15 mouse cellular contexts compared by ENCODE assay signal in genomic region chr5:66723037-66723436, GRCm38 (mm10). TPM values are rescaled to one million over a fixed set of nuclear protein-coding genes. Genes with fewer than 3 reads are reported as not detected.
DNase-seq lines count a peak whose midpoint lies in the region; ATAC-seq and TF ChIP-seq lines count a peak whose summit lies in the region.
"Had no signal": no experiment of that assay in that cellular context is flagged by ENCODE, and none has a peak within 500 bp of the region (broad histone marks: within the 10 kb centered on the region; RNA-seq: fewer than 3 reads in every experiment).

No protein-coding gene starts in this region.

- no peak for TF ChIP-seq POLR2A in heart, adult 2 months (IDR thresholded peaks at IDR 0.05; ENCODE audit: insufficient read depth, low read depth, low read length)

- no peak overlapping the region for H3K4me2 ChIP-seq in heart, embryonic 11.5 days
- no peak overlapping the region for H3K4me2 ChIP-seq in kidney, embryonic 15.5 days
- H3K4me2 ChIP-seq in midbrain, embryonic 11.5 days = no peak overlapping the region
- H3K4me2 ChIP-seq: liver, embryonic 12.5 days; stomach, embryonic 15.5 days had no signal

- H3K79me2 ChIP-seq in heart, adult 2 months (replicated peaks; ENCODE audit: control insufficient read depth, insufficient read depth, low read length) = no peaks in the 10 kb centered on the region

- peaks cover 76% of the 10 kb centered on the region for H3K27me3 ChIP-seq in heart, embryonic 11.5 days (ENCODE audit: control insufficient read depth, insufficient read depth, low read length)
- H3K27me3 ChIP-seq in heart, adult 2 months (ENCODE audit: control insufficient read depth, insufficient read depth, low read length) = no peaks in the 10 kb centered on the region
- H3K27me3 ChIP-seq in kidney, embryonic 15.5 days = 0 out of 2 replicates have a peak, but pooled peaks cover 2% of the 10 kb centered on the region
- H3K27me3 ChIP-seq in embryonic facial prominence, embryonic 10.5 days (replicated peaks; ENCODE audit: low read depth, poor library complexity, severe bottlenecking) = no peaks in the 10 kb centered on the region
- no peaks in the 10 kb centered on the region for H3K27me3 ChIP-seq in midbrain, embryonic 11.5 days (ENCODE audit: control insufficient read depth, insufficient read depth, low read length)
- H3K27me3 ChIP-seq: liver, embryonic 12.5 days; stomach, embryonic 15.5 days had no signal

- peak overlapping the region; percentile 68 for H3K27ac ChIP-seq in heart, embryonic 11.5 days (ENCODE audit: low read depth, low read length)
- H3K27ac ChIP-seq in heart, adult 2 months = no peak overlapping the region
- H3K27ac ChIP-seq in kidney, embryonic 15.5 days = peak overlapping the region; percentile 20
- peak overlapping the region; percentile 67 for H3K27ac ChIP-seq in embryonic facial prominence, embryonic 10.5 days (replicated peaks)
- H3K27ac ChIP-seq in midbrain, embryonic 11.5 days (ENCODE audit: low read depth, low read length) = peak overlapping the region; percentile 50
- H3K27ac ChIP-seq in layer of hippocampus, adult 2 months = no peak overlapping the region
- H3K27ac ChIP-seq: liver, embryonic 12.5 days; stomach, embryonic 15.5 days had no signal

- intact Hi-C loops in heart, adult 2 months (cut with DNase I) = no loop called here
- intact Hi-C loops in left cerebral cortex, postnatal 10 days (cut with DNase I) = no loop called here

- H3K36me3 ChIP-seq in heart, embryonic 11.5 days (ENCODE audit: control insufficient read depth, insufficient read depth, low read length) = no peaks in the 10 kb centered on the region
- H3K36me3 ChIP-seq in heart, adult 2 months (ENCODE audit: control insufficient read depth, insufficient read depth, low read length) = peaks cover 4% of the 10 kb centered on the region
- no peaks in the 10 kb centered on the region for H3K36me3 ChIP-seq in kidney, embryonic 15.5 days
- H3K36me3 ChIP-seq in embryonic facial prominence, embryonic 10.5 days (replicated peaks) = no peaks in the 10 kb centered on the region
- H3K36me3 ChIP-seq in midbrain, embryonic 11.5 days (ENCODE audit: control insufficient read depth, insufficient read depth, low read length) = no peaks in the 10 kb centered on the region
- H3K36me3 ChIP-seq: G1E; liver, embryonic 12.5 days; stomach, embryonic 15.5 days had no signal

- H3K9me3 ChIP-seq in heart, embryonic 11.5 days (replicated peaks; ENCODE audit: control insufficient read depth, low read length) = no peaks in the 10 kb centered on the region
- no peaks in the 10 kb centered on the region for H3K9me3 ChIP-seq in kidney, embryonic 15.5 days (replicated peaks)
- H3K9me3 ChIP-seq in embryonic facial prominence, embryonic 10.5 days = no peaks in the 10 kb centered on the region
- H3K9me3 ChIP-seq in midbrain, embryonic 11.5 days (ENCODE audit: control insufficient read depth, low read length) = no peaks in the 10 kb centered on the region
- H3K9me3 ChIP-seq: liver, embryonic 12.5 days; stomach, embryonic 15.5 days had no signal

- no peak for DNase-seq in heart, adult 2 months
- DNase-seq in kidney, adult 9 months = no peak
- no peak for DNase-seq in embryonic facial prominence, embryonic 10.5 days (ENCODE audit: low spot score)
- DNase-seq in midbrain, embryonic 11.5 days (ENCODE audit: low spot score, missing footprints) = peak; percentile 90
- DNase-seq in left cerebral cortex, postnatal 10 days (ENCODE audit: extremely low spot score in 1 of 2, low spot score in 2 of 2) = no peak
- DNase-seq in layer of hippocampus, adult 2 months (ENCODE audit: low spot score in 2 of 2) = no peak
- DNase-seq: B cell, adult 2 months; cerebellum, adult 8-10 months; heart, postnatal 4 days had no signal

- no peak overlapping the region for H3K4me3 ChIP-seq in heart, embryonic 11.5 days (ENCODE audit: low read depth, low read length)
- no peak overlapping the region for H3K4me3 ChIP-seq in heart, adult 2 months
- H3K4me3 ChIP-seq in kidney, embryonic 15.5 days (replicated peaks) = no peak overlapping the region
- H3K4me3 ChIP-seq in embryonic facial prominence, embryonic 10.5 days = no peak overlapping the region
- no peak overlapping the region for H3K4me3 ChIP-seq in midbrain, embryonic 11.5 days (ENCODE audit: low read depth, low read length)
- no peak overlapping the region for H3K4me3 ChIP-seq in layer of hippocampus, adult 2 months
- H3K4me3 ChIP-seq: liver, embryonic 12.5 days; stomach, embryonic 15.5 days had no signal

- no peak for TF ChIP-seq EP300 in heart, adult 2 months (IDR thresholded peaks at IDR 0.05; ENCODE audit: insufficient read depth, low read depth, low read length)

- peaks cover 3% of the 10 kb centered on the region; the same call in 1 of the 2 replicates for H3K4me1 ChIP-seq in heart, embryonic 11.5 days (ENCODE audit: control insufficient read depth, insufficient read depth, low read length)
- peaks cover 8% of the 10 kb centered on the region for H3K4me1 ChIP-seq in heart, adult 2 months (ENCODE audit: control insufficient read depth, insufficient read depth, low read length)
- H3K4me1 ChIP-seq in kidney, embryonic 15.5 days = peaks cover 9% of the 10 kb centered on the region; the same call in 1 of the 2 replicates
- H3K4me1 ChIP-seq in embryonic facial prominence, embryonic 10.5 days = peaks cover 46% of the 10 kb centered on the region
- H3K4me1 ChIP-seq in midbrain, embryonic 11.5 days (ENCODE audit: control insufficient read depth, insufficient read depth, low read length) = peaks cover 28% of the 10 kb centered on the region
- H3K4me1 ChIP-seq: liver, embryonic 12.5 days; stomach, embryonic 15.5 days had no signal

- peak; percentile 42; the same call in 1 of the 2 replicates for ATAC-seq in heart, embryonic 11.5 days (replicated peaks; ENCODE audit: insufficient number of reproducible peaks, low FRiP score, low TSS enrichment)
- no peak for ATAC-seq in kidney, embryonic 15.5 days (replicated peaks; ENCODE audit: low FRiP score)
- peak; percentile 31; the same call in 1 of the 2 replicates for ATAC-seq in midbrain, embryonic 11.5 days (ENCODE audit: low FRiP score)
- ATAC-seq: liver, embryonic 12.5 days had no signal

- H3K9ac ChIP-seq in heart, embryonic 11.5 days (ENCODE audit: low read depth, low read length) = no peak overlapping the region
- H3K9ac ChIP-seq in heart, adult 2 months (ENCODE audit: low read depth, low read length) = no peak overlapping the region
- H3K9ac ChIP-seq in kidney, embryonic 15.5 days = no peak overlapping the region
- H3K9ac ChIP-seq in midbrain, embryonic 11.5 days (ENCODE audit: low read length) = no peak overlapping the region
- H3K9ac ChIP-seq: liver, embryonic 12.5 days; stomach, embryonic 15.5 days had no signal

- TF ChIP-seq CTCF in heart, adult 2 months (IDR thresholded peaks at IDR 0.05) = no peak
- TF ChIP-seq CTCF in layer of hippocampus, adult 2 months (conservative IDR thresholded peaks at IDR 0.05) = no peak

- WGBS in heart, embryonic 11.5 days (ENCODE audit: insufficient replicate concordance) = 49% methylated on average over 4 of the region's 4 CpGs
- 26% methylated on average over 4 of the region's 4 CpGs for WGBS in heart, adult 2 months
- 63% methylated on average over 4 of the region's 4 CpGs for WGBS in kidney, embryonic 15.5 days
- 48% methylated on average over 4 of the region's 4 CpGs for WGBS in embryonic facial prominence, embryonic 10.5 days
- WGBS in midbrain, embryonic 11.5 days = 43% methylated on average over 4 of the region's 4 CpGs

RNA-seq across cellular contexts. Expression of gene Limch1, which starts 22.6 kb away (rescaled TPM):
- 28.2 and 32.8 TPM in 2 replicates for polyA plus RNA-seq in heart, embryonic 11.5 days (2014; fragmentation: Nextera tagmentation; extraction: Ambion mirVana)
- 100 to 1,000 TPM; 230 to 277 TPM for total RNA-seq in heart, adult 2 months (2021)
- polyA plus RNA-seq in heart, adult 2 months (2012; rRNA removed) = 60.2 and 120 TPM in 2 replicates
- 35.1 and 39.1 TPM in 2 replicates for polyA plus RNA-seq in kidney, embryonic 15.5 days (2015; fragmentation: Nextera tagmentation; extraction: Ambion mirVana)
- 47.1 and 50.8 TPM in 2 replicates for polyA plus RNA-seq in embryonic facial prominence, embryonic 10.5 days (2016; fragmentation: Nextera tagmentation; extraction: Ambion mirVana)
- 50.0 and 50.5 TPM in 2 replicates for polyA plus RNA-seq in midbrain, embryonic 11.5 days (2014; fragmentation: Nextera tagmentation; extraction: Ambion mirVana)
- 100 to 1,000 TPM; 114 TPM for total RNA-seq in left cerebral cortex, postnatal 10 days (2021)
- 100 to 1,000 TPM; 127 to 140 TPM for total RNA-seq in layer of hippocampus, adult 2 months (2021)
- total RNA-seq: megakaryocyte-erythroid progenitor cell, adult 5-6 weeks had no signal
- polyA plus RNA-seq: G1E had no signal

RNA-seq across cellular contexts. Expression of gene Uchl1, which starts 47.1 kb away (rescaled TPM):
- polyA plus RNA-seq in heart, embryonic 11.5 days (2014; fragmentation: Nextera tagmentation; extraction: Ambion mirVana) = 128 and 136 TPM in 2 replicates
- total RNA-seq in heart, adult 2 months (2021) = 10 to 100 TPM in 1 of 2 experiments, 1 to 10 TPM in 1; 7.2 to 10.3 TPM
- 13.4 and 20.8 TPM in 2 replicates for polyA plus RNA-seq in heart, adult 2 months (2012; rRNA removed)
- polyA plus RNA-seq in kidney, embryonic 15.5 days (2015; fragmentation: Nextera tagmentation; extraction: Ambion mirVana) = 67.5 and 94.5 TPM in 2 replicates
- 128 and 137 TPM in 2 replicates for polyA plus RNA-seq in embryonic facial prominence, embryonic 10.5 days (2016; fragmentation: Nextera tagmentation; extraction: Ambion mirVana)
- polyA plus RNA-seq in midbrain, embryonic 11.5 days (2014; fragmentation: Nextera tagmentation; extraction: Ambion mirVana) = 473 and 474 TPM in 2 replicates
- total RNA-seq in left cerebral cortex, postnatal 10 days (2021) = 1,000 to 10,000 TPM; 1,225 to 1,317 TPM
- total RNA-seq in layer of hippocampus, adult 2 months (2021) = 100 to 1,000 TPM; 803 to 896 TPM
- polyA plus RNA-seq: G1E had no signal

Comparison
In these comparisons a context has a peak if more than half of its experiments do, and no peak if none do; other contexts are left out.
1. H3K27ac ChIP-seq: peak in heart, embryonic 11.5 days (single experiment), kidney, embryonic 15.5 days (single experiment), embryonic facial prominence, embryonic 10.5 days (single experiment) and midbrain, embryonic 11.5 days (single experiment); none in heart, adult 2 months (single experiment) and layer of hippocampus, adult 2 months (single experiment).